ENCODE assay signal across 17 mouse cellular contexts in the genomic region with DNA sequence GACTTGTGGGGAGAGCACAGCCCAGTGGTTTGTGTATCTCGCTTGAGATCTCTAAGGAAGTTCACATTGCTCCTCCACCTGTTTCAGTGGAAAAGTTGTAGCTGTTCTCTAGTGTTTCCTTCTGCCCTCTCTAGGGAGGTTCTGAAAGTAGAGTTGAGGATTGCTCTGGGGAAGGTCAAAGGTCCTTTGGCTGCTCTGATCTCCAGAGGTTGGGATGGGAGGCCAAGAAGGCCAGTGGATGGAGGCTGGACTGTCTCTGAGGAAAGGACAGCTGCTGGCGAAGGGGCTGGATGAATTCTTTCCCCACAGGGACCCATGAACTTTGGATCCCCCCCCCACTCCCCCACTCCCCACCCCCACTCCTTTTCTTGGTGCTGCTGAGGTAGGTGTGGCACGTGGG. TPM values are rescaled to one million over a fixed set of nuclear protein-coding genes. Genes with fewer than 3 reads are reported as not detected.
DNase-seq lines count a peak whose midpoint lies in the region; ATAC-seq and TF ChIP-seq lines count a peak whose summit lies in the region.
"Had no signal": no experiment of that assay in that cellular context is flagged by ENCODE, and none has a peak within 500 bp of the region (broad histone marks: within the 10 kb centered on the region; RNA-seq: fewer than 3 reads in every experiment).

No protein-coding gene starts in this region.

- H3K4me3 ChIP-seq in liver, adult 2 months (ENCODE audit: insufficient read depth, low read depth, low read length), result no peak overlapping the region
- no peak overlapping the region for H3K4me3 ChIP-seq in liver, postnatal 0 days (ENCODE audit: low read depth, low read length)
- no peak overlapping the region for H3K4me3 ChIP-seq in kidney, postnatal 0 days (replicated peaks; ENCODE audit: low read depth, low read length)
- H3K4me3 ChIP-seq: embryonic facial prominence, embryonic 12.5 days; layer of hippocampus, adult 2 months; left cerebral cortex, adult 2 months had no signal

- TF ChIP-seq CTCF in liver, adult 2 months (IDR thresholded peaks at IDR 0.05; ENCODE audit: low read depth, low read length), result no peak
- TF ChIP-seq CTCF in liver, postnatal 0 days (IDR thresholded peaks at IDR 0.05; ENCODE audit: low read depth), result no peak
- no peak for TF ChIP-seq CTCF in kidney, postnatal 0 days (IDR thresholded peaks at IDR 0.05; ENCODE audit: low read depth)

- H3K36me3 ChIP-seq in liver, adult 2 months (ENCODE audit: control insufficient read depth, insufficient read depth, low read length), result no peaks in the 10 kb centered on the region
- peaks cover 4% of the 10 kb centered on the region for H3K36me3 ChIP-seq in liver, postnatal 0 days (replicated peaks; ENCODE audit: insufficient read depth, low read length)
- H3K36me3 ChIP-seq in kidney, postnatal 0 days (ENCODE audit: insufficient read depth, low read length), result no peaks in the 10 kb centered on the region
- H3K36me3 ChIP-seq: embryonic facial prominence, embryonic 12.5 days had no signal

- 50% methylated on average over 3 of the region's 3 CpGs for WGBS in liver, adult 2 months
- 70% methylated on average over 3 of the region's 3 CpGs for WGBS in liver, postnatal 0 days (ENCODE audit: insufficient replicate concordance)
- 68% methylated on average over 3 of the region's 3 CpGs for WGBS in kidney, postnatal 0 days

- peaks cover 36% of the 10 kb centered on the region; the same call in 1 of the 2 replicates for H3K79me2 ChIP-seq in liver, adult 2 months (ENCODE audit: control insufficient read depth, insufficient read depth, low read length)

- H3K4me1 ChIP-seq in liver, adult 2 months (ENCODE audit: control insufficient read depth, insufficient read depth, low read length), result peaks cover 46% of the 10 kb centered on the region
- H3K4me1 ChIP-seq in liver, postnatal 0 days (ENCODE audit: insufficient read depth), result peaks cover 60% of the 10 kb centered on the region
- H3K4me1 ChIP-seq in kidney, postnatal 0 days (replicated peaks; ENCODE audit: insufficient read depth, low read length), result peaks cover 36% of the 10 kb centered on the region

- no peak overlapping the region for H3K4me2 ChIP-seq in liver, postnatal 0 days (ENCODE audit: low read depth, low read length)
- H3K4me2 ChIP-seq in kidney, postnatal 0 days (ENCODE audit: low read length), result no peak overlapping the region
- H3K4me2 ChIP-seq: embryonic facial prominence, embryonic 12.5 days; lung, embryonic 14.5 days had no signal

- H3K27ac ChIP-seq in liver, adult 2 months (replicated peaks; ENCODE audit: insufficient read depth, low read depth, low read length), result no peak overlapping the region
- H3K27ac ChIP-seq in liver, postnatal 0 days (ENCODE audit: low read depth), result no peak overlapping the region
- peak overlapping the region; percentile 39 for H3K27ac ChIP-seq in kidney, postnatal 0 days
- H3K27ac ChIP-seq: embryonic facial prominence, embryonic 12.5 days; hindbrain, postnatal 0 days; layer of hippocampus, adult 2 months; left cerebral cortex, adult 2 months had no signal

- peak; percentile 45 for DNase-seq in gastrocnemius, postnatal 25 days
- no peak for DNase-seq in gastrocnemius, postnatal 10 days
- DNase-seq in liver, adult 2 months (ENCODE audit: extremely low read depth, low read depth, low spot score), result peak; percentile 80
- no peak for DNase-seq in liver, postnatal 0 days
- DNase-seq in kidney, postnatal 0 days (ENCODE audit: low spot score), result no peak
- DNase-seq in cerebellum, postnatal 10 days, result no peak
- no peak for DNase-seq in left cerebral cortex, postnatal 4 days
- no peak for DNase-seq in left cerebral cortex, adult 9 months (ENCODE audit: low spot score in 2 of 2)
- DNase-seq: adrenal gland, postnatal 25 days; cerebellum, postnatal 25 days; lung, embryonic 14.5 days; midbrain, embryonic 14.5 days; right cerebral cortex, postnatal 25 days had no signal

- no peak overlapping the region for H3K9ac ChIP-seq in liver, adult 2 months (ENCODE audit: low read depth, low read length)
- no peak overlapping the region for H3K9ac ChIP-seq in liver, postnatal 0 days (replicated peaks)
- no peak overlapping the region for H3K9ac ChIP-seq in kidney, postnatal 0 days (ENCODE audit: low read depth, low read length)
- H3K9ac ChIP-seq: embryonic facial prominence, embryonic 12.5 days; lung, embryonic 14.5 days had no signal

- intact Hi-C loops in left cerebral cortex, postnatal 4 days (cut with DNase I), result no loop called here

- no peak for TF ChIP-seq POLR2A in liver, adult 2 months (IDR thresholded peaks at IDR 0.05; ENCODE audit: extremely low read depth, insufficient read depth, low read length)

- no peak for TF ChIP-seq EP300 in liver, postnatal 0 days (IDR thresholded peaks at IDR 0.05; ENCODE audit: low read depth)

- no peaks in the 10 kb centered on the region for H3K27me3 ChIP-seq in liver, adult 2 months (ENCODE audit: control insufficient read depth, insufficient read depth, low read length)
- H3K27me3 ChIP-seq in liver, postnatal 0 days (ENCODE audit: insufficient read depth, low read length), result no peaks in the 10 kb centered on the region
- no peaks in the 10 kb centered on the region for H3K27me3 ChIP-seq in kidney, postnatal 0 days (ENCODE audit: insufficient read depth, low read length)
- H3K27me3 ChIP-seq: embryonic facial prominence, embryonic 12.5 days had no signal

- no peaks in the 10 kb centered on the region for H3K9me3 ChIP-seq in liver, postnatal 0 days (ENCODE audit: low read length)
- H3K9me3 ChIP-seq in kidney, postnatal 0 days (replicated peaks; ENCODE audit: low read length), result no peaks in the 10 kb centered on the region
- H3K9me3 ChIP-seq: embryonic facial prominence, embryonic 12.5 days had no signal

- no peak for ATAC-seq in liver, postnatal 0 days
- ATAC-seq in kidney, postnatal 0 days (replicated peaks; ENCODE audit: low FRiP score, low read depth), result no peak
- ATAC-seq: hindbrain, postnatal 0 days had no signal

RNA-seq across cellular contexts. Expression of a gene that starts 23.7 kb away (rescaled TPM):
- 1 to 10 TPM; 6.1 to 7.6 TPM for total RNA-seq in gastrocnemius, postnatal 25 days (2021)
- total RNA-seq in gastrocnemius, postnatal 10 days (2021), result 10 to 100 TPM; 13.6 to 18.5 TPM
- 16.5 and 27.0 TPM in 2 replicates for total RNA-seq in liver, adult 2 months (2014; rRNA removed)
- polyA plus RNA-seq in liver, adult 2 months (2012; rRNA removed), result 12.5 and 17.1 TPM in 2 replicates
- polyA plus RNA-seq in liver, postnatal 0 days (2015; fragmentation: Nextera tagmentation; extraction: Ambion mirVana), result 3.3 and 3.7 TPM in 2 replicates
- polyA plus RNA-seq in kidney, postnatal 0 days (2015; fragmentation: Nextera tagmentation; extraction: Ambion mirVana), result 14.9 and 17.7 TPM in 2 replicates
- 1 to 10 TPM; 3.0 to 3.3 TPM for total RNA-seq in left cerebral cortex, postnatal 4 days (2021)

Comparison
In these comparisons a context has a peak if more than half of its experiments do, and no peak if none do; other contexts are left out.
1. DNase-seq: peak in gastrocnemius, postnatal 25 days (single experiment) and liver, adult 2 months (single experiment); none in gastrocnemius, postnatal 10 days (single experiment), liver, postnatal 0 days (single experiment), kidney, postnatal 0 days (single experiment), cerebellum, postnatal 10 days (0 of 2), left cerebral cortex, postnatal 4 days (single experiment) and left cerebral cortex, adult 9 months (0 of 2).